Mouse (Mus musculus) central nervous system, embryonic 18 days (tissue): Measurements from ENCODE around the gene Zfp827. TPM values are rescaled to one million over a fixed set of nuclear protein-coding genes. Genes with fewer than 3 reads are reported as not detected.

Experiments
- polyA plus RNA-seq: library from polyadenylated mRNA; depleted of rRNA; stranded (reverse); fragments of >200 nt; gene quantifications from 2 replicates; pipeline ENCODE4 v1.2.3, GENCODE M21; 2012; rRNA removed

Gene Zfp827
- polyA plus RNA-seq, result 24.0 and 26.0 TPM in 2 replicates

DNA sequence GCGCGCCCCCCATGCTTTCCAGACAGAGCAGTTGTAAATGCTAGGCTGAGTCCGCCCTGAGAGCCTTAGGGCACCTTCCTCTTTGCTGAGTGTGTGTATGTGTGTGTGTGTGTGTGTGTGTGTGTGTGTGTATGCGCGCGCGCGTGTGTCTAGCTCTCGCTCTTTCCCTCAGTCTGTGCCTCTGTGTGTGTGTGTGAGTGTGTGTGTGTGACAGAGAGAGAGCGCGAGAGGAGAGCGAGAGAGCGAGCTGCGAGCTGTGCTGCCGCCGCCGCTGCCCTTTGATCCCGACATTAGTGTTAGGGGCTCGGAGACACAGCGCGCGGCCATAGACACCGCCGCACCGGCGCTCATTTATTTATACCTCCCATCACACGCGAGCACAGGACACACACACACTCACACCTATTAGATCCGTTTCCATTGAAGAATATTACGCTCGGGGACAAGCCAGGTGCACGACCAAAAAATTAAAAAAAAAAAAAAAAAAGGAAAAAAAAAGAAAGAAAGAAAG lies at the start of gene Zfp827:
Zfp827 (plus strand) TSS at position 461 of the 511 bp plus-strand sequence.

Other genes starting within 250 kb of the Zfp827 start
- 80.5 and 87.5 TPM in 2 replicates for gene Lsm6, start 207.3 kb upstream of the Zfp827 start, polyA plus RNA-seq
- gene 1700011L22Rik, start 220.1 kb downstream of the Zfp827 start, polyA plus RNA-seq, result 0.05 and 0.08 TPM in 2 replicates